Mouse (Mus musculus) embryo, embryonic 10 days (tissue): ENCODE measurements at regions not wholly inside any gene's neighbourhood (a gene's known extent, or its start where the extent isn't known, plus 50 kb on each side); places are given as distances from the start of the nearest gene placed in this dataset.

Experiments
- DNase-seq: peaks from one replicate; pipeline ENCODE4 v3.0.0-alpha.2; 2015; ENCODE audit warnings: low spot score

DNA sequence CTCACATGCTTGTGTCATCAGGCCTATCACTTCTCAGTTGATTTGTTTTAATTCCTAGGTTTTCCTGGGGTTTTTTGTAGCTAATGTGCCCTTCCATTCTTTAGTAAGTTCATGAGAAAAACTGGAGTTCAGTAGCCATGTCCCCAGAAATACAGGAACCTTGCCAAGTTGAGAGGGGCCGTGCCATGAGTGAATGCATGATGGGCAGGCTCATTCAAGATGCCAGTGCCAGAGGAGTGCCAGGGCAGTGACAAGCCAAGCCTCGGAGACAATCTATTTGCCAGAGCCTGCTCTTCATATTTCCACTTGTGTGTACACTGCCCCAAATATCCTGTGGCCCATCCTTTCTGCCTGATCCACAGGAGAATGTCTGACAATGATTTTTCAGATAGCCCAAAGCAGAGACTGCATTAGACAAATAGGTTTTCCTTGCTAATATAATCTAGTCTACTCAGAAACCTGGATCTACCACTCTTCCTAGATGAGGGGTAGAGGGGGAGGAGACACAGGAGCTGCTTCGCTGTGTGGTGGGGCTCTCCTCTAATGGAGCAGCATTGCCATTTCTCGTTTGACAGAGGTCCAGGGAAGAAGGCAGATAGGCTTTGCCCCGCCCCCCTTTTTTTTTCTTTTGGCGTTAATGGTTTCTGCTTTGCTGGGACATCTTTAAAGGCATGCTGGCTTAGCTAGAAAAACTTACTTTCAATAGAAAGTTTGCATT lies 569.5 kb upstream of the Arid1b start:
- DNase-seq, result no peak

DNA sequence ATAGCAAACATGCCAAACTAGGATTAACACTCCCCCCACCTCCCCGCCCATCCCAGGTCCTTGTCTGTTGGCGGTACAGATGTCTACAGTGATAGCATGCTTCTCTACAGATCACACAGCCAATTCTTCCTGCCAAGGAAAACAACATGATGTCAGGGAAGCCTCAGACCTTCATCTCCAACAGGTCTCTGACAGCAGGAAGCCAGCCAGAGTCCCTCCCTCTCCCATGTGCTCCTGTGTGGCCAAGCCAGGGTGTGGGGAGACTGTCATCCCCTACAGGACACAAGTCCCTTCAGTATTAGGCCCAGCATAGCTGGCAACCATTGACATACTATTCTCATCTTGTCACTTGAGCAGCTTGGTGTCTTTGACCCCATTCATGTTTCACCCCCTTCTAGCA lies 568.8 kb upstream of the Arid1b start:
- no peak for DNase-seq

DNA sequence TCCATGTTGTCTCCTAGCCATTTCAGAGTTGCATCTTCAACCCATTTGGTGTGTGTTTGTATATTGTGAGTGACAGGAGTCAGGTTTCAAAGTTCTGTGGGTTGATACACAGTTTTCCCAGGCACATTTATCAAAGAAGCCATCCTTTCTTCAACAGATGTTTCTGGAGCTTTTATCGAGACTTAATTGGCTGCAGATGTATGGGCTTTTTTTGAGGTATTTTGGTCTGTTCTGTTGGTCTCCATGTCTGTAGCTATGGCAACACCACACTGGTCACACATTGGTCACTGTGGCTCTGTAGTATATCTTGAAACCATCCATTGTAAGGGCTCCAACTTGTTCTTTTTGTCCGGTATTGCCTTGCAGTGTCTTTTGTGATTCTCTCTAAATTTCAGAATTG lies 565.1 kb upstream of the Arid1b start:
- peak; percentile 47 for DNase-seq

DNA sequence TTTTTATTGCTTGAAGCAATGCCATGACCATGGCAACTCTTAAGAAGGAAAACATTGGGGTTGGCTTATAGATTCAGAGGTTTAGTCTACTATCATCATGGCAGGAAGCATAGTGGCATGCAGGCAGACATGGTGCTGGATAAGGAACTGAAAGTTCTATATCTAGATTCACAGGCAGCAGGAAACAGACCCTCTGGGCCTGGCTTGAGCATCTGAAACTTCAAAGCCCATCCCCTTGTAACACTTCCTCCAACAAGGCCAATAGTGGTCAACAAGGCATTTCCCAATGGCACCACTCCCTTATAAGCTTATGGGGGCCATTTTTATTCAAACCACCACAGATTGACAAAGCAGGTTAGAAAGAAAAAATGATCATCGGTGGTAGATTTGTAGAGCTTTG lies 548.5 kb upstream of the Arid1b start:
- no peak for DNase-seq

DNA sequence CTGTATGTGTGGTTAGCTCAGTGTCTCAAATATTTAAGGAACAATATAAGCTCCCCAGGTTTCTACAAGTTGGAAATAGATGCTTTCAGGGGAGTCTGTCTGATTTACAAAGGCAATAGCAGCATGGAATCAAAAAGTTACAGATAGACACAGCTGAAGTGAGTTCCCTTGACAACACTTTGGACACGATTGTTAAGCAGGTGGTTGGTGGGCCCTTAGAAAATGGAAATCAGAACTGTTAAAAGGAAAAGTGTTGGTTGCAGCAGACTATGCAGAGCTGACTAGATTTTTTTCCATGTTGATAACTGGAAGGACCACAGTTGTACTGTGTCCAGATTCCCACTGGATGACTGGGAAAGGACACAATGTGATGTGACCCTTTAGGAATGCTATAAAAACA lies 536.6 kb upstream of the Arid1b start:
- DNase-seq, result no peak

DNA sequence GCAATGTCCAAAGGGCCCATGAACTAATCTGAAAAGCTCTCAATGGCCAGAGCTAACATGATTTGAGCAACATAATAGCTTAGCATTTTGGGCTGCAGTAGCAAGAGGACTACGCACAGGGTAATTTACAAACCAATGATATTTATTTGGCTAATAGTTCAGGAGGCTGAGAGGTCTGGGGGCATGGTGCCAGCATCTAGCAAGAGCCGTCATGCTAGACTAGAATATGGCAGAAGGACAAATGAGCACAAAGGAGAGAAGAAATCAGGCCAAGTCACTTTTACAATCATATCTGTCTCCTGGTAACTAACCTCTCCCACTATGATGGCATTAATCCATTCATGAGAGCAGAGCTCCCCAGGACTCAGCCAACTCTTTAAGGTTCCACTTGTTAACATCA lies 532.6 kb upstream of the Arid1b start:
- DNase-seq, result no peak

DNA sequence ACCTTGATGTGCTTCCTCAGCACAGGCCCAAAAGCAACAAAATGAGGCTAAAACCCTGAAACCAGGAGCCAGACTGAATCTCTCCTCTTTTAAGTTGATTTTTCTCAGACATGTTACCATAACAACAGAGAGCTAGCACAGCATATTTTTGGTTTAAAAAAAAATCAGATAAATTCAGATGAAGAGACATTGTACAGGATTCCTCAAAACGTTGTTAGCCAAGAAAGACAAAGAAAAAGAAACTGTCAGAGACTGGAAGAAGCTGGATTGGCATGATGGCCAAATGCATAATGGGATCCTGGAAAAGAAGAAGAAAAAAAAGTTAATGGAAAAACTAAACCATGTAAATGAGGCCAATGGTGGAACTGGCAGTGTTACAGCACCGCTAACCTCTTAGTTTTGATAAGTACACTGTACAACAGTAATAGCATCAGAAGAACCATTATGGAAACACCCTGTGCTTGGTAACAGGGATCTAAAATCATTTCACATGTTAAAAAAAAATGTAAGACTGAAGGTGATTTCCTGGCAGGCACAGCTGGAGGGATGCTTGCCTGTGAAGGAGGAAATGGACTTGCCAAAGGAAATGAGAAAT lies 529.7 kb upstream of the Arid1b start:
- no peak for DNase-seq

DNA sequence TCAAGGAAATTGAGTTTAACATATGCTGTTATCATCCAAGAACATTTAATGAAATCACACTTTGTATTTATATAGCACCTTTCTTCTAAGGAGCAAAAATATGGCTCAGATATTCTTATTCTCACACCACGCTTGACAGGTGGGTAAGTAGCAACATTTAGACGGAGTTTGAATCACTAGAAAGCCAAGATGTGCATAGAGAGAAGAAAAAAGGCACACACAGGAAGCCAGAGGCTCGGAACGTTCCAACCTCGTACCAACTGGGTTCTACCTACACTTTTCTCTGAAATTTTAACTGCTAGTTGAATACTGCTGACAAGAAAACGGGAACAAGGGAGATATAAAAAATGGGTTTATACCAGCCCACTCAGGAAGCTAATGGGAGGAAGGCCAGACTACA lies 528.4 kb upstream of the Arid1b start:
- no peak for DNase-seq

DNA sequence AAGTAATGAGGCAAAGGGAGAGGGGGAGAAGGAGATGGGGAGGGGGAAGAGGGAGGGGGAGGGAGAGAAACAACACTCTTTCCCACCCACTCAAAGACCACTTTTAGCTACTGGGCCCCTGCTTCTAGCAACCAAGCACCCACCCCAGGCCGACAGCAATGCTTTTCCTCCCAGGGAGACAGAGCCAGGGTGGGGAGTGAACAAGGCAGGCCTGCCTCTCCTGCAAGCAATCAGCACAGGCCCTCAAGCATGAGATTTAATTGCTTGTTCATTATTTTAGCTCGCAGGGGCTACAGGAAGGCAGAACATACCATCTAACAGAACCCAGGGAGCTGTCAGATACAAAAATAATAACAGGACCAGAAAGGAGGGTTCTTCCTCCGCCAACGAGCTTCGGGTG lies 521.7 kb upstream of the Arid1b start:
- no peak for DNase-seq

DNA sequence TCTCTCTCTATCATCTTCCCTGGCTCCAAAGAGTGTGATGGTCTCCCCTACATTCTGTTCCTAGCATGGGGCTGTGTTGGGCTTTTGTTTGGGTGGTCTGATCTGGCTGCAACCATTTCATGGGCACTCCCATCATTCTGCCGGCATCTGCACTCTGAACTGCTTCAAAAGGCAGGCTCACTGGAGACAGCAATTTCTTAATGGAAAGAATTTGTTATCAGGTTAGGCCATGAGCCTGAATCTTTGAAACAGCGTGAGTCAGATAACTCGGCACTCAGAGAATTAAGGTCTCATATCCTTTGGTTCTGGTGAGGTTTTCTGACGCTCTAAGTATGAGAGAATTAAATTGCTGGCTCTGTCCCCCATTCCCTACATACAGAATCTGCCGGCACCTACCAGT lies 519.8 kb upstream of the Arid1b start:
- no peak for DNase-seq

DNA sequence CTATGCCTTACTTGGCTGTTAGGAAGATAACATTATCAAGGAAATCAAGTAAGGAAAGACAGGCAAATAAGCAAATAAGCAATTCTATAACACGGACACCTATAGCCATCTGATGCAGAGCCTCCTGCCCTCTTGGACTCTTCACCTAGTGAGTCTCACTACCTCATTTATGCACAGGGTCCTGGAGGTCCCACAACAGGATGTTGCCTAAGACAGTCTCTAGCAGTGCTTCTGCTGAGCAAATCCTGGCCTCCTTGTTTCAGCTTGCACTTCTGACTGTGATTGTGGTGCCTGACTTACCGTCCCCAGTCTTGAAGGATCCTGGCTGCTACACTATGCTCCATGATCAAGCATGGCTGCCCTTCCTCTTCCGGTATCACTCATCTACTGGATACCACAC lies 518.5 kb upstream of the Arid1b start:
- no peak for DNase-seq

DNA sequence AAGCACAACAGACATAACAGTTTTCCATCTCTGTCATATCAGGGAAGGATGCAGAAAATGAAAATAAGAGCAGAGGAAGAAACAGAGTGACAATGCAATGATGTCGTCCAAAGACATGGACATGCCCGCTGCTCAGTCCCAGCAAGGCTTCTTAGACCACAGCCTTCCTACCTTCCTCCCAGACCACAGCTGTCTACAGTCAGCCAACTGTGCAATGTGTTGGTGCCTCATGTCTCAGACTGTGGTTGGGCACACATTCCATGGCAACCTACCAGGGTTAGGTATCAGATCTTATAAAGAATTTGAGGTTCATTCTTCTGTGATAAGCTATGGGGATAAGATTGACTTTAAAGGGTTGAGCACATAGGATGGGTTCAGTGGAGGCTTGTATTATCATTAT lies 499.7 kb upstream of the Arid1b start:
- DNase-seq, result no peak

DNA sequence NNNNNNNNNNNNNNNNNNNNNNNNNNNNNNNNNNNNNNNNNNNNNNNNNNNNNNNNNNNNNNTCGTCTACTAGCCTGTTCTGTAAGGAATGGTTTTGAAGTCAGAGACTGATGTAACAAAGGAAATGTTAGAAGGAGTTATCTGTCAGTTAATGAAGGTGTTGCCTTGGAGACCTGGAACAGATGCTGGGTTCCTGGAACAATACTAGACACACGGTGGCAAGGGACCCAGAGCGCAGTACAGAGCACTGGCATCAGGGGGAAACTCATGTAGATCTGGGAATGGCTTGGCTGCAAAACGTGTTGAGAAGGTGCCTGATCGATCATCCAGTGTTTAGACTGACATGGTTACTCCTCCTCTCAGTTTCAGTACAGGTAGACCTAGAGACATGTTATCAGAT lies 493.6 kb upstream of the Arid1b start:
- DNase-seq, result no peak

DNA sequence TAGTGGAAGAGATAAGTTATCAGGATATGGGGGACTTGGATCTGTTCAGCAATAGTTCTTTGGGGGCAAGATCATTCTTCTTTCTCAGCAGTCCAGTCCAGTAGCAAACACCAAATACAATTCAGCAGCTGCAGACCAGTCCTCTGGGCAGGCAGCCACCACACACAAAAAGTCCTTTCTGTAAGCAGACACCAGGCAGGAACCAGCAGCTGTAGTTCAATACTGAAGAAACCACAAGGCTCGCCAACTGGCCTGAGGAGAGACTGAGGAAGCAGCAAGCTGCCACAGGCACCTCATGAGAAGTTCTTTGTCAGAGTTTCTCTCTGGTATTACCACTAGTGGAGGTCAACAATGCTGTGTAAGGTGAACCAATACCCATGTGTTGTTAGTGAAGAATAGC lies 493.1 kb upstream of the Arid1b start:
- DNase-seq, result no peak

DNA sequence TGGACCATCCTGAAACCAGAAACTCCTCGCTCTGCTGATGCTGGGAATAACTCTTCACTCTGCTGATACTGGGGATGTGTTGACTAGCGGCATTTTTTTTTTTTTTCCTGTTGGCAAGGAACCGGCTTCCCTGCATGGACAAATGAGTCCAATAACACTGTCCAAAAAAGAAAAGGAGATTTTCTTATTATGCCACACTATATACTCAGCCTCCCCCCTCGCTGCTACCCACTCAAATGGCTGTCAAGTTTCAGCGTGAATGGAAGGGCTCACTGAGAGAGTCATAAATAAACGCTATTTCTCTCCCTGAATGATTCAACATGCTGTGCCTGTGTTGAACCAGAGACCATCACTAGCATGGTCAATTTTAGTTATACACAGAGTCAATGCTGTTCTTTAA lies 489.2 kb upstream of the Arid1b start:
- DNase-seq, result no peak

DNA sequence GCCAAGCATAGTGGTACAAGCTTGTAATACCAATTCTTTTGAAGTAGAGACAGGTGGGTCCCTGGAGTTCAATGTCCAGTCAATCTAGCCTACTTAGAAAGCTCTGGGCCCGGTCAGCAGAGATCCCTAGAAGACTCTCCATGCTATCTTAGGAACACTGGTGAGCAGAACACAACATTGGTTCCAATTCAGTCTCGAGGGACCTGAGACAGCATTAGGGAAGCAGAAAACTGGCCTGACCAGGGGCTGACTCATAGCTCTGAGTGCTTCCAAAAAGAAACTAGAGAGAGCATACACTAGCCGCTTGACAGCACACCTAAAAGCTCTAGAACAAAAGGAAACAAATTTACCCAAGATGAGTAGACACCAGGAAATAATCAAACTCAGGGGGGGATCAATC lies 484.6 kb upstream of the Arid1b start:
- no peak for DNase-seq

DNA sequence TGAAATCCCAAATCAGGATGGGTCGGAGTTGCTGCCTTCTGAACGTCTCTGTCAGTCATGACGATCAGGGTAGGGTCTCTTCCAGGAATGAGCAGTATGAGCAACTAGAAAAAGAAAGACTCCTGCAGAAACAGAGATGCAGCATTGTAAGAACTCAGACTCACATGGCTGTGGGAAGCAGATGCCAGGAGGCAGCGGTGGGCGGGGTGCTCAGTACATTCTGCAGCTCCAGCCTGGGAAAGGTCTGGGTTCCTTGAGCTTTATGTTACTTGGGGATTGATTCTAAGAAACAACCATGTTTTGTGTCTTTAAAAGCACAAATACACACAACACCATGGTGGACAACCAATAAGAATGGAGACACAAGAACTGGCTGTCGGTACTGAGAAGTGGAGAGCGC lies 478.0 kb upstream of the Arid1b start:
- no peak for DNase-seq

DNA sequence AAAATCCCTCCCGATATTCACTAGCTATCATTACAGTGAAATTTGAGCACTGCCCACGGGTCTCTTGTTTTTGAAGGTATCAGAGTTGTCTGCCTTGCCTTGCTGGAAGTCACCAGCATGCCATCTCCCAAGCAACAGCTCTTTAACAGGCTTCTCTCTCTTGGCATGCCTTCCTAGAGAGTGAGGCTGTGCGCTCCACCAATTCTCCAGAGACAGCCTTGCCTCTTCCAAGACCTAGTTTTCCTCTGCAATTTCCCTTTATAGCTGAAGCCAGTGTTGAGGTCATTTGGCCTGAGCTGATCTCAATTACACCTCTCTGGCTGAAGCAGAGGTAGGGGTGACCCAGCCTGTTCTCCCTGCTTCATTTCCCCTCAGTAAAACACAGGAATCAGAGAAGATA lies 477.3 kb upstream of the Arid1b start:
- no peak for DNase-seq

DNA sequence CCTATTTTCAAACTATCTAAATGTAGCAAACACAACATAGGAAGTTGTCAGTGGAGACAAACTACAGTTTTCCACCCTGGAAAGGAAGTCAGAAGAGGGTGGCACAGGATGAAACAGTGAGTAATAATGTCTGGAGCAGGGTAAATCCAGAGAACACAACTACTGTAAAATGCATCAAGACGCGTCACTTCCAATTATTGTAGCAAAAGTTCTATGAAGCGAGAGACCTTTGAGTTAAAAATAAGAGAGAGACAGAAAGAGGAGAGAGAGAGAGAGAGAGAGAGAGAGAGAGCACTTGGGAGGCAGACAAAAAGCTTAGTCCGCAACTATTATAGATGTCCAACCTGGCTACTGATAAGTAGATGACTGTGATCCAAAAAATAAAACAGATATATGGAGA lies 473.1 kb upstream of the Arid1b start:
- DNase-seq, result no peak

DNA sequence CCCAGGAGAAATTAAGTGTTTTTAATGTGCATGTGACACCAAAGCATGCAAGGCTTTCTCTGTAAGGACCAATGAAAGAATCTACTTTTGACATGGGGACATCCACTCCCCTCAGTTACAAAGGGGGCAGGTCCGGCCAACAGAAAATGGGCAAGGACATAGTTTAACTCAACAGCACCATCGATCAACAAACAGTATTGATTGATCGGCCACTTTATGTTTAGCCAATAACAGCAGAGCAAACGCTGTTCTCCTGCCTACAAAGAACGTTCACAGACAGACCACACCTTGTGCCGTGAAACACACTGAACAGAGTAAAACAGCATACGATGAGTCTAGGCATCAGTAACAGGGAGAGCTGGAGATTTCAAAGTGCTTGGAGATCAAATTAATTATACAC lies 467.7 kb upstream of the Arid1b start:
- DNase-seq, result no peak

DNA sequence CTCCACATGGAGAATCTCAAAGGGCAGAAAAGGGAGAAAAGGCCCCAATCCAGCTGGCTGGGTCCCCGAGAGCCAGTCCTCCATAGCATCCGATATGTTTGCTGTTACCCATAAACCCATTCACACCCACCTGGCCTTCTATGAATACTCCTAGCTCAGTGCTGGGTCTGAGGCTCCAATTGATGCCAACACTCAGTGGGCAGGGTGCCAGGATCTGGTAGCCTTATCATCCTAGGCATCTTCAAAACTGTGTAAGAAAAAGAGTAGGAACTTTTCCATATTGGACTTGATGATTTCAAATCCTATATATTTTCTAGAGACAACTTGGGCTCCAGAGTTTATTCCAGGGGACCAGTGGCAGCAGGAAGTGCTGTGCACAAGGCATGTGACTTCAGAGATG lies 462.0 kb upstream of the Arid1b start:
- no peak for DNase-seq

DNA sequence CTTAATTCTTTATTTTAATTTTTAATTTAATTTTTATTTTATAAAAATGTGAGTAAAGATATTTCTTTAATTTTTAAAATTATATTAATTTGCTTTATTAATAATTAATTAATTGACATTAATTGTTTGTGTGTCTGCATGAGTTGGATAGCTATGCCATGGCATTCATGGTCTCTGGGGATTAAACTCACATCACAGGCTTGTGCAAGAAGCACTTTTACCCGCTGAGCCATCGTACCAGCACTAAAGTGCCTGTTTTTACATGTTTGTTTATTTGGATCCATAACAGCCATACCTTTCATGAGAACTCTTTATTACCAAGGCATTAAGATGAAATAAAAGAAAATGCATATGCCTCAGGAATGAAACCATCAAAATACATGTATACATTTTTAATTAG lies 453.7 kb upstream of the Arid1b start:
- DNase-seq, result no peak

DNA sequence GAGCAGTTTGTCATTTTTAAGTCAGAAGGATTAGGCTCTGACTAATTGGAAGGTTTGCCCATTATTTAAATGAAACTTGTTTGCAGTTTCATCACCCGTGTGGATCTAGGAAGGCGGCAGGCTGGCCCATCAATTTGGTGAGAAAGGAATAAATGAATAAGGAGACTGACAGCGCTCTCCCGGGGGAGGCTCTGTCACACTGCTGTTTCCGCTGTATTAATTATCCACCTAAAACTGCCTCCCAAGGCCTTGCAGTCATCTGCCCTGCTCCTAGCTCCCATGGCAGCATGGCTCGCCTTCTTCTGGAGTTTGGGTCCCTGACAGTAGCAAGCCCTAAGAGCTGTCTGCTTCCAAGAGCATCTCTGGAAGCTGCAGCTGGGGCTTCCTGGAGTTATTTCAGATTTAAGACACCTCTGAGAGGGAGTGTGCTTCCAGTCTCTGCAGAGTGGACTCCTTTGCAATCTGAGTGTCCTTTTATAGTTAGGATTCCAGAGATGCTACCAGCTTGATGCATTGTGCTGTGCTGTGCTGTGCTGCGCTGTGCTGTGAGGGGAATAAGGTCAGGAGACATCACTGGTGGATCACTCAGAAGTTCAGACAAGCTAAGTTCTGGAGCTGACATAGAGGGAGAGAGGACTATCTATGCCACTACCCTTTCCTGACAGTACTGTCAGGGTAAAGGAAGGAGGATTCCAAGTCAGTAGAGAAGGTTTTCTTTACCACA lies 452.9 kb upstream of the Arid1b start:
- peak; percentile 13 for DNase-seq

DNA sequence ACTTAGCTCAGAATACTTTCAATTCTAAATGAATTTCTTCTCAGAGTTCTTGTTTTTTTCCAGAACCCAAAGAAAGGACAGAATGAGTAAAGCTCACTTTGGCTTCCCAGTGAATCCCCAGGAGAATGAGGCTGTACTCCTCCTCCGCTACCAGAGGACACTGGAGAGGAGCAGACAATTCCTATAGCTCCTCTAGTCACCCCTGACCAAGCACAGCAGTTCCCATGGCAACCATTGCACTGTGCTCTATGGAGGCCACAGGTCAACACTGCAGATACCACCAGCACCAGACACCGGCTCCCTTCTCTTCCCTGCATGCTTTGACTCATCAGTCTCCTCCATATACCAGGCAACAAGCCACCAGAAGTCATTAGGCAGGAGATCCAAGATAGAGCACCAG lies 447.6 kb upstream of the Arid1b start:
- peak; percentile 62 for DNase-seq
